Mouse (Mus musculus) MEL (cell line): ENCODE data around the gene Rabgap1l. TPM values are rescaled to one million over a fixed set of nuclear protein-coding genes. Genes with fewer than 3 reads are reported as not detected.

ENCODE experiments used
- DNase-seq: peaks from one replicate; pipeline ENCODE4 v3.0.0; 2011; ENCODE audit warnings: low read depth, low spot score
- H3K27ac ChIP-seq: 2 replicates; pipeline ENCODE4 v1.5.1; 2012; ENCODE audit warnings: low read depth, mild to moderate bottlenecking, control low read depth, low read length, moderate library complexity; ENCODE audit not compliant: control insufficient read depth
- H3K27me3 ChIP-seq, 2 experiments: fragments of 150-350 bp in 1 of 2; sonication (generic) in 1 of 2; 2 replicates each; pipeline ENCODE4 v1.6.1; 2012; ENCODE audit warnings: low read length in 2 of 2, mild to moderate bottlenecking in 2 of 2, improper control_type of control experiment in 1 of 2, moderate library complexity in 1 of 2; ENCODE audit not compliant: insufficient read depth in 2 of 2, control insufficient read depth in 1 of 2
- H3K36me3 ChIP-seq, 2 experiments: 2 replicates each; pipeline ENCODE4 v1.6.1; 2012 to 2014; ENCODE audit warnings: low read length in 2 of 2, improper control_type of control experiment in 1 of 2, inconsistent platforms in 1 of 2, mild to moderate bottlenecking in 1 of 2; ENCODE audit not compliant: insufficient read depth in 2 of 2, control insufficient read depth in 1 of 2
- H3K4me1 ChIP-seq, 2 experiments: fragments of 150-350 bp in 1 of 2; sonication (generic) in 1 of 2; 2 replicates each; pipeline ENCODE4 v1.6.1; 2012; ENCODE audit warnings: low read length in 2 of 2, improper control_type of control experiment in 1 of 2, mild to moderate bottlenecking in 1 of 2; ENCODE audit not compliant: insufficient read depth in 2 of 2, control insufficient read depth in 1 of 2
- H3K4me3 ChIP-seq, 2 experiments: fragments of 150-350 bp in 1 of 2; sonication (generic) in 1 of 2; 2 replicates each; pipeline ENCODE4 v1.5.1; 2012; ENCODE audit warnings: low read depth in 2 of 2, low read length in 2 of 2, mild to moderate bottlenecking in 2 of 2, moderate library complexity in 2 of 2, control low read depth in 1 of 2, improper control_type of control experiment in 1 of 2; ENCODE audit not compliant: control insufficient read depth in 1 of 2, insufficient read depth in 1 of 2
- H3K79me2 ChIP-seq: 2 replicates; pipeline ENCODE4 v1.6.1; 2012; ENCODE audit warnings: mild to moderate bottlenecking, low read length, moderate library complexity; ENCODE audit not compliant: control insufficient read depth, poor library complexity, insufficient read depth
- H3K9ac ChIP-seq: 2 replicates; pipeline ENCODE4 v1.6.1; 2012; ENCODE audit warnings: low read depth, mild to moderate bottlenecking, control low read depth, low read length, moderate library complexity; ENCODE audit not compliant: control insufficient read depth, poor library complexity, severe bottlenecking
- H3K9me3 ChIP-seq: fragments of 150-350 bp; sonication (generic); replicated peaks from 2 replicates; pipeline ENCODE4 v1.6.1; 2012; ENCODE audit warnings: mild to moderate bottlenecking, low read length, improper control_type of control experiment, moderate library complexity; ENCODE audit not compliant: insufficient read depth
- E2F4 ChIP-seq: IDR thresholded peaks from 2 replicates; pipeline ENCODE4 v1.6.1; 2011; ENCODE audit warnings: low read depth, low read length, improper control_type of control experiment, borderline replicate concordance
- EP300 ChIP-seq, 2 experiments: IDR thresholded peaks; 2 replicates each; pipeline ENCODE4 v1.6.1; 2011; ENCODE audit warnings: improper control_type of control experiment in 2 of 2, low read length in 2 of 2, low read depth in 1 of 2, mild to moderate bottlenecking in 1 of 2
- GATA1 ChIP-seq: IDR thresholded peaks from 2 replicates; pipeline ENCODE4 v1.6.1; 2011; ENCODE audit warnings: low read depth, low read length, improper control_type of control experiment
- JUND ChIP-seq: IDR thresholded peaks from 2 replicates; pipeline ENCODE4 v1.6.1; 2011; ENCODE audit warnings: low read depth, mild to moderate bottlenecking, improper control_type of control experiment, low read length
- KAT2A ChIP-seq: conservative IDR thresholded peaks from 2 replicates; pipeline ENCODE4 v1.6.1; 2012; ENCODE audit warnings: low read depth, low read length, improper control_type of control experiment, inconsistent platforms
- MAFK ChIP-seq: IDR thresholded peaks from 2 replicates; pipeline ENCODE4 v1.6.1; 2011; ENCODE audit warnings: low read depth, mild to moderate bottlenecking, low read length, improper control_type of control experiment, borderline replicate concordance
- MAX ChIP-seq: IDR thresholded peaks from 2 replicates; pipeline ENCODE4 v1.6.1; 2011; ENCODE audit warnings: low read length, improper control_type of control experiment
- MAZ ChIP-seq: IDR thresholded peaks from 2 replicates; pipeline ENCODE4 v1.6.1; 2012; ENCODE audit warnings: low read depth, mild to moderate bottlenecking, inconsistent platforms, low read length, improper control_type of control experiment
- MEF2A ChIP-seq: IDR thresholded peaks from 2 replicates; pipeline ENCODE4 v1.6.1; 2014; ENCODE audit warnings: low read depth, mild to moderate bottlenecking, inconsistent platforms, low read length, improper control_type of control experiment; ENCODE audit not compliant: poor library complexity, insufficient replicate concordance, severe bottlenecking; ENCODE audit errors: extremely low read depth
- MXI1 ChIP-seq: IDR thresholded peaks from 2 replicates; pipeline ENCODE4 v1.6.1; 2011; ENCODE audit warnings: mild to moderate bottlenecking, low read depth, low read length, improper control_type of control experiment
- MYC ChIP-seq: IDR thresholded peaks from 2 replicates; pipeline ENCODE4 v1.6.1; 2011; ENCODE audit warnings: low read depth, mild to moderate bottlenecking, low read length, improper control_type of control experiment, moderate library complexity
- NRF1 ChIP-seq: IDR thresholded peaks from 2 replicates; pipeline ENCODE4 v1.6.1; 2014; ENCODE audit warnings: low read depth, mild to moderate bottlenecking, inconsistent platforms, low read length, improper control_type of control experiment, moderate library complexity; ENCODE audit not compliant: poor library complexity, insufficient read depth, severe bottlenecking
- POLR2A ChIP-seq, 2 experiments: IDR thresholded peaks; 2 replicates each; pipeline ENCODE4 v1.6.1; 2011 to 2012; ENCODE audit warnings: low read length in 2 of 2, mild to moderate bottlenecking in 2 of 2, control low read depth in 1 of 2, improper control_type of control experiment in 1 of 2, low read depth in 1 of 2, moderate library complexity in 1 of 2; ENCODE audit not compliant: control insufficient read depth in 1 of 2, insufficient read depth in 1 of 2, poor library complexity in 1 of 2
- POLR2AphosphoS2 ChIP-seq: IDR thresholded peaks from 2 replicates; pipeline ENCODE4 v1.6.1; 2011; ENCODE audit warnings: low read length, improper control_type of control experiment
- POLR2AphosphoS5 ChIP-seq: IDR thresholded peaks from 2 replicates; pipeline ENCODE4 v1.6.1; 2012; ENCODE audit warnings: low read depth, borderline replicate concordance, mild to moderate bottlenecking, inconsistent platforms, low read length, moderate library complexity, mixed read lengths
- RAD21 ChIP-seq: IDR thresholded peaks from 2 replicates; pipeline ENCODE4 v1.6.1; 2011; ENCODE audit warnings: mild to moderate bottlenecking, low read depth, low read length, improper control_type of control experiment
- TBP ChIP-seq: IDR thresholded peaks from 2 replicates; pipeline ENCODE4 v1.8.0; 2011; ENCODE audit warnings: low read depth, low read length, improper control_type of control experiment
- USF2 ChIP-seq, 2 experiments: IDR thresholded peaks; 2 replicates each; pipeline ENCODE4 v1.6.1; 2011 to 2012; ENCODE audit warnings: improper control_type of control experiment in 2 of 2, low read length in 2 of 2, borderline replicate concordance in 1 of 2, inconsistent platforms in 1 of 2, low read depth in 1 of 2, mild to moderate bottlenecking in 1 of 2; ENCODE audit not compliant: insufficient read depth in 1 of 2
- ZMIZ1 ChIP-seq: IDR thresholded peaks from 2 replicates; pipeline ENCODE4 v1.6.1; 2012; ENCODE audit warnings: low read depth, mild to moderate bottlenecking, inconsistent platforms, low read length, improper control_type of control experiment, moderate library complexity
- polyA plus RNA-seq, 2 experiments: library from polyadenylated mRNA; stranded (reverse) in 1 of 2; unstranded in 1 of 2; fragments of >175 nt in 1 of 2; fragments of >200 nt in 1 of 2; gene quantifications; 2 replicates each; pipeline versions ENCODE4 v1.2.1 to v1.2.4; 2012; ENCODE audit warnings: low replicate concordance in 2 of 2, low read depth in 1 of 2; ENCODE audit not compliant: insufficient read length in 2 of 2, insufficient read depth in 1 of 2, missing spikeins in 1 of 2
- total RNA-seq: library from RNA; depleted of rRNA; stranded (reverse); fragments of 300-350 nt; gene quantifications from 2 replicates; pipeline ENCODE4 v1.2.3, GENCODE M21; 2012

Gene Rabgap1l
- total and polyA plus RNA-seq, 3 experiments, result 24.1 to 26.2 TPM; not detected in 1

- Histone ChIP-seq H3K9ac (no peak overlapping the region), H3K27me3 (no peaks in the 10 kb centered on the region), H3K36me3 (peaks cover 0 to 8% of the 10 kb centered on the region in 2 experiments; a peak in 2 of 4 replicates), H3K79me2 (no peaks in the 10 kb centered on the region; the same call in 1 of the 2 replicates), H3K4me3 (no peak overlapping the region), H3K9me3 (no peaks in the 10 kb centered on the region), H3K4me1 (peaks cover 6% of the 10 kb centered on the region in 2 experiments; a peak in 3 of 4 replicates), H3K27ac (no peak overlapping the region)
- no peak for DNase-seq
- TF ChIP-seq MAX, result no peak
- TF ChIP-seq POLR2A (IDR thresholded peaks at IDR 0.05; ENCODE audit: control insufficient read depth in 1 of 2, insufficient read depth in 1 of 2, low read depth in 1 of 2, low read length in 2 of 2, poor library complexity in 1 of 2), result no peak
- TF ChIP-seq POLR2AphosphoS2, result no peak
- no peak for TF ChIP-seq EP300 (IDR thresholded peaks at IDR 0.05; ENCODE audit: low read depth in 1 of 2, low read length in 2 of 2)
- no peak for TF ChIP-seq USF2 (IDR thresholded peaks at IDR 0.05; ENCODE audit: borderline replicate concordance in 1 of 2, insufficient read depth in 1 of 2, low read depth in 1 of 2, low read length in 2 of 2)
- TF ChIP-seq, all 39 proteins: peak for 0
These were observed 531.2 kb downstream of the Rabgap1l start for GRCm38 (mm10) chr1:160261849-160262248.

GRCm38 (mm10) chr1:160260605-160261004 lies 532.4 kb downstream of the Rabgap1l start:
- peaks cover 0 to 8% of the 10 kb centered on the region in 2 experiments; a peak in 2 of 4 replicates for H3K36me3 ChIP-seq
- no peak overlapping the region for H3K27ac ChIP-seq
- no peaks in the 10 kb centered on the region; the same call in 1 of the 2 replicates for H3K79me2 ChIP-seq
- no peaks in the 10 kb centered on the region for H3K9me3 ChIP-seq
- H3K4me1 ChIP-seq, result peaks cover 6% of the 10 kb centered on the region in 2 experiments; a peak in 3 of 4 replicates
- no peaks in the 10 kb centered on the region for H3K27me3 ChIP-seq
- DNase-seq, result no peak
- H3K4me3 ChIP-seq, result no peak overlapping the region
- TF ChIP-seq MYC (no peak), KAT2A (no peak)
- H3K9ac ChIP-seq, result no peak overlapping the region

GRCm38 (mm10) chr1:160259884-160260283 lies 533.1 kb downstream of the Rabgap1l start:
- no peak for DNase-seq
- Histone ChIP-seq H3K4me1 (peaks cover 6% of the 10 kb centered on the region in 2 experiments; a peak in 3 of 4 replicates), H3K27me3 (no peaks in the 10 kb centered on the region)
- TF ChIP-seq KAT2A (no peak), MAZ (no peak), GATA1 (no peak), POLR2A (IDR thresholded peaks at IDR 0.05; ENCODE audit: control insufficient read depth in 1 of 2, insufficient read depth in 1 of 2, low read depth in 1 of 2, low read length in 2 of 2, poor library complexity in 1 of 2) (no peak), ZMIZ1 (no peak), JUND (no peak), MEF2A (no peak), NRF1 (no peak), POLR2AphosphoS5 (no peak), USF2 (IDR thresholded peaks at IDR 0.05; ENCODE audit: borderline replicate concordance in 1 of 2, insufficient read depth in 1 of 2, low read depth in 1 of 2, low read length in 2 of 2) (no peak), E2F4 (no peak), MAX (no peak), MAFK (no peak), MXI1 (no peak), TBP (no peak), RAD21 (no peak)
- TF ChIP-seq, all 39 proteins: peak for 0
- Histone ChIP-seq H3K9ac (no peak overlapping the region), H3K27ac (no peak overlapping the region), H3K9me3 (no peaks in the 10 kb centered on the region), H3K79me2 (no peaks in the 10 kb centered on the region; the same call in 1 of the 2 replicates), H3K4me3 (no peak overlapping the region), H3K36me3 (peaks cover 0 to 8% of the 10 kb centered on the region in 2 experiments; a peak in 2 of 4 replicates)
